Mouse (Mus musculus): ENCODE results near the gene Epb41l3.

DNA sequence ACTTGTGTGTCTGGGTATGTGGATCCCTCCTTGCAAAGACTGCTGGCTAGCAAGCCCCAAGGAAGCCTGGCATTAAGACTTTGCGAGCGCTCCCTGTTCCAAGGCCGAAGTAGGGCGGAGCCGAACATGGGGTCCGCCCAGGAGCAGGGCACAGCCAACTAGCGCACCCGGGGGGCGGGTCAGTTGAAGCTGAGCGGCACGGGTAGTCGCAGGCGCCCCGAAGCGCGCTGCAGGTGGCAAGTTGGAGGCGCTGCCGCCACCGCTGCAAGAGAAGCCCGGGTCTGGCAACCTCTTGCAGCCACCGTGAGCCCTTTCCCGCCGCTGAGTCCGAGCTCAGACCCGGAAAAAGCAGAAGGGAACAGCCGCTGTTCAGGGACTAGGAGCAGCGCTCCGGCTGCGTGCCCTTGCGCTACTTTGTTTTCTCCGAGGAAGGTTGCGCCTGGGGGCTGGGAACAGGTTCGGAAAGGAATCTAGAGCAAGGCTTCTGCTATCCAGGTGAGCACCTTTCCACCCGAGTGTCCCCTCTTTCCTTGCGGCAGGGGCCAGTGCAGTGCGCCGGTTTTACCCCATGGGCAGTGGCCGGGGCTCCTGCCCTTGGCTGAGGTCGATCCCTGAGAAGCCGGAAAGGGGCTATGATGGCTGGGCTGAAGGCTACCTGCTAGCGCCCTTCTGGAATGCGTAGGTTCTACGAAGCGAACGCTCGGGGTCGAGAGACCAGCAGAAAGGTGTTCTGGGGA is at the start of gene Epb41l3:
- no peak for TF ChIP-seq CTCF (IDR thresholded peaks at IDR 0.05; ENCODE audit: low read depth, low read length)
- TF ChIP-seq POLR2A (IDR thresholded peaks at IDR 0.05; ENCODE audit: borderline replicate concordance, low read depth, low read length) = no peak

Measured in bone marrow macrophage, adult 2 months (primary cell).